Comparison of ENCODE assay signal across 12 mouse cellular contexts in genomic region chr5:130757517-130757916, GRCm38 (mm10).
A peak's percentile ranks its signal among the peaks of the same experiment; 100 is the strongest.
DNase-seq lines count a peak whose midpoint lies in the region; ATAC-seq and TF ChIP-seq lines count a peak whose summit lies in the region.
"Had no signal": no experiment of that assay in that cellular context is flagged by ENCODE, and none has a peak within 500 bp of the region (broad histone marks: within the 10 kb centered on the region; RNA-seq: fewer than 3 reads in every experiment).

No protein-coding gene starts in this region.

- peak; percentile 38 for TF ChIP-seq CTCF in intestine, postnatal 0 days (IDR thresholded peaks at IDR 0.05; ENCODE audit: low read depth)

- no peak overlapping the region for H3K4me2 ChIP-seq in intestine, postnatal 0 days (replicated peaks; ENCODE audit: low read depth)
- H3K4me2 ChIP-seq in intestine, embryonic 16.5 days (ENCODE audit: low read depth, low read length): no peak overlapping the region
- H3K4me2 ChIP-seq: forebrain, embryonic 15.5 days; heart, embryonic 11.5 days had no signal

- peak; percentile 23 for DNase-seq in right cerebral cortex, postnatal 14 days
- DNase-seq in right cerebral cortex, adult 18-20 months: no peak
- peak; percentile 67 for DNase-seq in R1 (ENCODE audit: low read depth, low spot score)
- DNase-seq in retina, postnatal 1 day: peak; percentile 14
- DNase-seq in thymus, adult 18-20 months: no peak
- DNase-seq: lung, postnatal 10 days had no signal

- H3K9me3 ChIP-seq in intestine, postnatal 0 days (ENCODE audit: control insufficient read depth): no peaks in the 10 kb centered on the region
- H3K9me3 ChIP-seq in intestine, embryonic 16.5 days (ENCODE audit: control insufficient read depth, low read length): no peaks in the 10 kb centered on the region

- H3K27ac ChIP-seq in intestine, postnatal 0 days (ENCODE audit: low read depth, low read length): no peak overlapping the region
- H3K27ac ChIP-seq in intestine, embryonic 16.5 days (ENCODE audit: low read length): no peak overlapping the region
- H3K27ac ChIP-seq: forebrain, embryonic 15.5 days had no signal

- no peak for ATAC-seq in intestine, postnatal 0 days
- ATAC-seq in intestine, embryonic 16.5 days: no peak
- ATAC-seq in megakaryocyte progenitor cell, adult 5-6 weeks (replicated peaks; ENCODE audit: poor library complexity): no peak
- ATAC-seq: forebrain, embryonic 15.5 days had no signal

- no peaks in the 10 kb centered on the region for H3K27me3 ChIP-seq in intestine, postnatal 0 days (replicated peaks; ENCODE audit: control insufficient read depth, insufficient read depth, low read length)
- no peaks in the 10 kb centered on the region for H3K27me3 ChIP-seq in intestine, embryonic 16.5 days (replicated peaks; ENCODE audit: control insufficient read depth, insufficient read depth, low read length)
- H3K27me3 ChIP-seq: forebrain, embryonic 15.5 days had no signal

- H3K36me3 ChIP-seq in intestine, postnatal 0 days (ENCODE audit: control insufficient read depth, insufficient read depth): no peaks in the 10 kb centered on the region
- no peaks in the 10 kb centered on the region for H3K36me3 ChIP-seq in intestine, embryonic 16.5 days (ENCODE audit: control insufficient read depth, insufficient read depth, low read length)
- H3K36me3 ChIP-seq: forebrain, embryonic 15.5 days had no signal

- no peak overlapping the region for H3K9ac ChIP-seq in intestine, postnatal 0 days (ENCODE audit: low read depth, low read length)
- no peak overlapping the region for H3K9ac ChIP-seq in intestine, embryonic 16.5 days (ENCODE audit: low read depth, low read length)
- H3K9ac ChIP-seq: forebrain, embryonic 15.5 days had no signal

- no peaks in the 10 kb centered on the region for H3K4me1 ChIP-seq in intestine, postnatal 0 days (replicated peaks; ENCODE audit: control insufficient read depth, insufficient read depth, low read length)
- H3K4me1 ChIP-seq in intestine, embryonic 16.5 days (ENCODE audit: control insufficient read depth, insufficient read depth, low read length): no peaks in the 10 kb centered on the region
- H3K4me1 ChIP-seq: forebrain, embryonic 15.5 days had no signal

- no peak overlapping the region for H3K4me3 ChIP-seq in intestine, postnatal 0 days (ENCODE audit: low read depth, low read length)
- H3K4me3 ChIP-seq in intestine, embryonic 16.5 days (ENCODE audit: low read length): no peak overlapping the region
- H3K4me3 ChIP-seq: forebrain, embryonic 15.5 days; myocyte had no signal

- 89% methylated on average over 3 of the region's 3 CpGs for WGBS in intestine, postnatal 0 days
- 84% methylated on average over 3 of the region's 3 CpGs for WGBS in intestine, embryonic 16.5 days

Comparison
In these comparisons a context has a peak if more than half of its experiments do, and no peak if none do; other contexts are left out.
1. DNase-seq: peak in right cerebral cortex, postnatal 14 days (single experiment), R1 (single experiment) and retina, postnatal 1 day (single experiment); none in right cerebral cortex, adult 18-20 months (single experiment) and thymus, adult 18-20 months (0 of 2).